Mouse (Mus musculus): Measurements from ENCODE around the gene Mpped2. TPM values are rescaled to one million over a fixed set of nuclear protein-coding genes. Genes with fewer than 3 reads are reported as not detected.

Gene Mpped2
- polyA plus RNA-seq, 1 experiment from 2014 or later = 44.4 TPM

DNA sequence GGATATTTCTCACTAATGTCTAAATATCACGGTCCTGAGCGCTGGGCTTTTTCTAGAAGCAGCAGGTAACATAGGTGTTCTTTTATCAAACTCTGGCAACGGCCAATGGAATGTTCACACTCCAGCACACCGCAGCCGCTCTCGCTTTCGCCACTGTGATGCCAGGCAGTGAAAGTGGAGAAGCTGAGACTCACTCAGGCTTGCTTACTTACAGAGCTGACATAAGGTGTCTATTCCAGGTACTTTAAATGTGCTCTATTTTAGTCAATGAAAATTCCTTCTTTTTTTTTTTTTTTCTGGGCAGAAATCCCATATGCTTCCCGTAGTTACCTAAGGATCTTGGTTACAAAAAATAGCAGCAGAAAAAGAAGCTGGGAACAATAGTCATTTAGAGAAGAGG, 18.8 kb upstream of the Mpped2 start:
- Histone ChIP-seq H3K4me2 (replicated peaks; ENCODE audit: low read depth, low read length) (no peak overlapping the region), H3K27ac (ENCODE audit: low read depth, low read length) (no peak overlapping the region), H3K36me3 (ENCODE audit: control insufficient read depth, insufficient read depth, low read length) (no peaks in the 10 kb centered on the region), H3K9ac (ENCODE audit: low read depth, low read length) (no peak overlapping the region), H3K9me3 (ENCODE audit: control insufficient read depth, low read length) (no peaks in the 10 kb centered on the region), H3K4me3 (ENCODE audit: low read depth, low read length) (no peak overlapping the region), H3K4me1 (replicated peaks; ENCODE audit: control insufficient read depth, insufficient read depth, low read length) (no peaks in the 10 kb centered on the region), H3K27me3 (ENCODE audit: control insufficient read depth, insufficient read depth, low read length) (no peaks in the 10 kb centered on the region)
- no peak for DNase-seq (ENCODE audit: low spot score)
- 88% methylated on average over 8 of the region's 8 CpGs for WGBS
- ATAC-seq (ENCODE audit: low FRiP score) = no peak

DNA sequence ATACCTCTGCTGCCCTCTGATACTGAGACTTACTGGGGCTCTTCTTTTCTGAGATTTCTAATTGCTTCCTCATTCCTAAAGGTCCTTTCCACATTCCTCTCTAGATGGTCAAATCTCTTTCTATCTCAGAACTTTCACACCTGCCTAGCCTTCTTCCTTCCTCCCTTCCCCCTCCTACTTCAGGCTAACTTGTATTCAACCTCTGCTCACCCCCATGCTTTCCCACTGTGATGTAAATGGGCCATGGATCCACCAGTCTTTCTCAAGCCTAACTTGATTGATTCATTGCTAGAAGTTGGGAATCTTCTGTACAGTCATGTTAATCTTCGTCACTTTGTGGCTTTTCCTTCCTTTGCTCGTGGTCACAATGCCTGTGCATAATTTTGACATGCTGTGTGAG, 15.6 kb upstream of the Mpped2 start:
- Histone ChIP-seq H3K27ac (ENCODE audit: low read depth, low read length) (no peak overlapping the region), H3K4me1 (replicated peaks; ENCODE audit: control insufficient read depth, insufficient read depth, low read length) (no peaks in the 10 kb centered on the region), H3K4me2 (replicated peaks; ENCODE audit: low read depth, low read length) (no peak overlapping the region), H3K4me3 (ENCODE audit: low read depth, low read length) (no peak overlapping the region), H3K36me3 (ENCODE audit: control insufficient read depth, insufficient read depth, low read length) (no peaks in the 10 kb centered on the region), H3K9me3 (ENCODE audit: control insufficient read depth, low read length) (no peaks in the 10 kb centered on the region), H3K9ac (ENCODE audit: low read depth, low read length) (no peak overlapping the region), H3K27me3 (ENCODE audit: control insufficient read depth, insufficient read depth, low read length) (no peaks in the 10 kb centered on the region)
- WGBS = 54% methylated on average over 2 of the region's 2 CpGs
- DNase-seq (ENCODE audit: low spot score) = no peak
- ATAC-seq (ENCODE audit: low FRiP score) = no peak

DNA sequence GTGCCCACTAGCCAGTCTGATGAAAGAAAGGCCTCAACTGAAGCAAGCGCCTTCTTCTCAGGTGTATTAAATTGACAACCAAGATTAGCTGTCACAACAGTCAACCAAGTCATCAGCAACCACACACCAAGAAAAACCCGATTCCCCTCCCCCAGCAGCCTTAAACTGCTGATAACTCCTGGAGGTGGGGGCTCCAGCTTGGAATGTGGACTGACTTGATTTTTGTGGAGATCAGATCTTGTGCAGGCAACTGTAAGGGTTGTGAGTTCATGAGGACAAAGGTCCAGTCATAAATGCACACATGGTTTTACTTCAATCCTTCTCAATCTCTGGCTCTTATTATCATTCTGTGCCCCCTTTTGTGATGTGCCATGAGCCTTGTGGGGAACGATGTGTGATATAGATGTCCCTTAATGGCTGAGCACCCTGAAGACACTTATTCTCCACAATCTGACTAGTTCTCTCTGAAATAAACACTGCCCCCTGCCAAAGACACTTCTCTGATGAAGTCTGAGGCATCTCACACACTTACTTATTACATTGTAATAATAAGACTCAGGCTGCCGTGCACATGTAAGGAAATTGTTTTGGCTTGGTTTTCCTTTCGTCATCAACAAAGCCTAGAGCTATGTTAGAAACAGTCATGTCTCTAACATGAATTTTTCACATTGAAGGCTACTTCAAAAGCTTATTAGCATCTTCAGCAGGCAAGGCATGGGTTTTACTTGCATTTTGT, 13.2 kb upstream of the Mpped2 start:
- no peak overlapping the region for H3K27ac ChIP-seq (ENCODE audit: low read depth, low read length)
- H3K4me3 ChIP-seq (ENCODE audit: low read depth, low read length) = no peak overlapping the region
- DNase-seq (ENCODE audit: low spot score) = no peak
- H3K9me3 ChIP-seq (ENCODE audit: control insufficient read depth, low read length) = no peaks in the 10 kb centered on the region
- H3K9ac ChIP-seq (ENCODE audit: low read depth, low read length) = no peak overlapping the region
- 79% methylated on average over 5 of the region's 5 CpGs for WGBS
- no peaks in the 10 kb centered on the region for H3K36me3 ChIP-seq (ENCODE audit: control insufficient read depth, insufficient read depth, low read length)
- H3K27me3 ChIP-seq (ENCODE audit: control insufficient read depth, insufficient read depth, low read length) = no peaks in the 10 kb centered on the region
- no peak overlapping the region for H3K4me2 ChIP-seq (replicated peaks; ENCODE audit: low read depth, low read length)
- H3K4me1 ChIP-seq (replicated peaks; ENCODE audit: control insufficient read depth, insufficient read depth, low read length) = no peaks in the 10 kb centered on the region
- no peak for ATAC-seq (ENCODE audit: low FRiP score)

DNA sequence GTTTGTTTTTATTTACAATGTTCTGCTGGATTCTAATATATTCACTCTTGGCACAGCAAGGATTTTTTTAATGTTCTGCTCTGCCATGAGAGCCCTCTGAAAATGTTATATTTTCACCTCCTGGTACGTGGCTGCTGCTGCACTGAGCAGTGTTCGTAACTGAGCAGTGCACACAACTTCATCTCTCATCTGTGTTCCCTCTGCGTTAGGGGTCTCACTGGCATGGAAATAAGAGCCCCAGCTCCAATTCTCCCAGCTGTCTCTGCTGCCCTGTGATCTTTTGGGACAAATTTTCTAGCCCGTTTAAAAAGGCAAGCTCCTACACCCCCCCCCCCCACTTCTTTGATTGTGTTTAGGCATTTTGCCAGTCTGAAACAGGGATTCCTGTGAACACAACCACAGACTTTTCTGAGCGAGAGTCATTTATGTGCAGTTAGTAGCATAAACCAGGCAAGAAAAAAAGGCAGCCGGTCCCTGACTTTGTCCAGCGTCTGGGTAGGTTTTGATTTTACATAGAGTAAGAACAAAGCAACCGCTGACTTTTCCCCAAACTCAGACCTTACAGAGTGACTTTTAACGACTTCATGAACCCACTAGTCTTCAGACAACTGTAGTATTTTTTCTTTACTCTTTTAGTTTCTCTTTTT, 9.8 kb upstream of the Mpped2 start:
- no peak overlapping the region for H3K27ac ChIP-seq (ENCODE audit: low read depth, low read length)
- ATAC-seq (ENCODE audit: low FRiP score) (no peak), DNase-seq (ENCODE audit: low spot score) (no peak)
- no peak overlapping the region for H3K4me2 ChIP-seq (replicated peaks; ENCODE audit: low read depth, low read length)
- no peaks in the 10 kb centered on the region for H3K9me3 ChIP-seq (ENCODE audit: control insufficient read depth, low read length)
- H3K27me3 ChIP-seq (ENCODE audit: control insufficient read depth, insufficient read depth, low read length) = no peaks in the 10 kb centered on the region
- no peaks in the 10 kb centered on the region for H3K4me1 ChIP-seq (replicated peaks; ENCODE audit: control insufficient read depth, insufficient read depth, low read length)
- WGBS = 41% methylated on average over 9 of the region's 9 CpGs
- no peak overlapping the region for H3K9ac ChIP-seq (ENCODE audit: low read depth, low read length)
- H3K36me3 ChIP-seq (ENCODE audit: control insufficient read depth, insufficient read depth, low read length) = no peaks in the 10 kb centered on the region
- H3K4me3 ChIP-seq (ENCODE audit: low read depth, low read length) = no peak overlapping the region

DNA sequence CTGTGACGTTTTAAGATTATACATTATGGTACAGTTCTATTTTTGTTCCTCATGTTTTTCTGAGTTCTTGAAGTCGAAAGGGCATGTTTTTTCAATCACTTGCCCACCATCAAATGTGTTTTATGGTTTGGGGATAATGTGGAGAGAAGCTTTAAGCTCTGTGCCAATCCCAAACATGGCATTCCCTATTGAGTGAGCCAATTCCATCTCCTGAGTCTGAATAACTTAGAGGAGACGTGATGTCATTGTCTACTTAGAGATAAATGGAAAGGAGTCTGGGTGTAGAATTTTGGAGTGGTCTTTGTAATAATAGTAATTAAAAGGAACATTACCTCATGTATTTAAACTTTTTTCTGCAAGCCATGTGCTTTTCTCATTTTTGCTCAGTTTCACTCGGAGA, 9.2 kb upstream of the Mpped2 start:
- no peak for ATAC-seq (ENCODE audit: low FRiP score)
- DNase-seq (ENCODE audit: low spot score) = no peak

DNA sequence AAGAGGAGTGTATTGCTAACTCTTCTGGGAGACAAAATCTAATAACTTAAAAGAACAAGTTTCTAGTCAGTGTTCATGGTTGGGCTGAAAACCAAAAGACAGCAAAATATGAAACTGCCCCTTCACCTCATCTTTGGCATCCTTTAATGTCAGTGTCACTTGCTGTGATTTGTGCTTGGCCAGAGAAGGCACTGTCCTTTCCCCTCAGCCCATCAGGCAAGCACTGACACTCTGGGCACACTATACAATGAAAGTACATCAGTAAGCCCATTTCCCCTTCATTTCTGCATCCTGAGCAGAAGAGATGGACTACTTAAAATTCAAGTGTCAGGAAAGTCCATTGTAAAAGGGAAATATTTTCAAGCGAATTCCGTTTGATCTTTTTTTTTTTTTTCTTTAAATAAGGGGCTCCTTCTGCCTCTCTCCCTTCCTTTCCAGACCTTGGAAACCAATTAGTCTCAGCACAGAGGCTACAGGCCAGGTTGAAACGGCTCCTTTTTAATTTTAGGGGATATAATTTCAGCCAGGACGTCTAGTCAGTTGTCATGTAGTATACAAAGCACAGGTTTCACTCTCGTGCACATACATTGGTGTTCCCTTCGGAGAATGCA, 1.2 kb upstream of the Mpped2 start:
- Histone ChIP-seq H3K27ac (ENCODE audit: low read depth, low read length) (no peak overlapping the region), H3K4me2 (replicated peaks; ENCODE audit: low read depth, low read length) (no peak overlapping the region), H3K9me3 (ENCODE audit: control insufficient read depth, low read length) (no peaks in the 10 kb centered on the region), H3K4me3 (ENCODE audit: low read depth, low read length) (no peak overlapping the region), H3K27me3 (ENCODE audit: control insufficient read depth, insufficient read depth, low read length) (peaks cover 8% of the 10 kb centered on the region), H3K4me1 (replicated peaks; ENCODE audit: control insufficient read depth, insufficient read depth, low read length) (peaks cover 3% of the 10 kb centered on the region; the same call in 1 of the 2 replicates), H3K9ac (ENCODE audit: low read depth, low read length) (no peak overlapping the region), H3K36me3 (ENCODE audit: control insufficient read depth, insufficient read depth, low read length) (no peaks in the 10 kb centered on the region)
- DNase-seq (ENCODE audit: low spot score) (no peak), ATAC-seq (ENCODE audit: low FRiP score) (no peak)
- 5% methylated on average over 6 of the region's 6 CpGs for WGBS

More for the DNA sequence above, 9.2 kb upstream of the Mpped2 start:
- H3K4me2 ChIP-seq (replicated peaks; ENCODE audit: low read depth, low read length) = no peak overlapping the region
- H3K9ac ChIP-seq (ENCODE audit: low read depth, low read length) = no peak overlapping the region
- WGBS = 67% methylated on average over 4 of the region's 4 CpGs
- no peak overlapping the region for H3K27ac ChIP-seq (ENCODE audit: low read depth, low read length)
- H3K4me3 ChIP-seq (ENCODE audit: low read depth, low read length) = no peak overlapping the region
- H3K4me1 ChIP-seq (replicated peaks; ENCODE audit: control insufficient read depth, insufficient read depth, low read length) = no peaks in the 10 kb centered on the region
- H3K27me3 ChIP-seq (ENCODE audit: control insufficient read depth, insufficient read depth, low read length) = no peaks in the 10 kb centered on the region
- no peaks in the 10 kb centered on the region for H3K9me3 ChIP-seq (ENCODE audit: control insufficient read depth, low read length)
- no peaks in the 10 kb centered on the region for H3K36me3 ChIP-seq (ENCODE audit: control insufficient read depth, insufficient read depth, low read length)

DNA sequence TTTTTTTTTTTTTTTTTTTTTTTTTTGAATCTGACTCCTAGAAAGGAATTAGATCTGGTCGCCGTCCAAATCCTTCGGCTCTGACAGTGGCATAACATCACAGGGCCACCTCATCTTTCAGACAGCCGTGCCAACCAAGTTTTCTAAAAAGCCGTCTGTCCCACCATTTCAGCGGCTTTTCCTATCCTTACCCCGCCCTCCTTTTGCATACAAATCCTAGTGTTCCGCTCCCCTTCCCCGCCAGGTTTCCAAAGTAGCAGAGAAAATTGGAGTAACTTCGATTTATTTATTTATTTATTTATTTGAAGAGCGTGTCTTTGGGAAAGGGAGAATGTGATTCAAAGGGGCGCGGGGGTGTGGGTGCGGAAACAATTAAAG, 675 bp upstream of the Mpped2 start:
- under 1% methylated on average over 14 of the region's 14 CpGs for WGBS
- Histone ChIP-seq H3K9ac (ENCODE audit: low read depth, low read length) (no peak overlapping the region), H3K36me3 (ENCODE audit: control insufficient read depth, insufficient read depth, low read length) (no peaks in the 10 kb centered on the region), H3K4me2 (replicated peaks; ENCODE audit: low read depth, low read length) (peak overlapping the region; percentile 94), H3K27me3 (ENCODE audit: control insufficient read depth, insufficient read depth, low read length) (peaks cover 8% of the 10 kb centered on the region), H3K4me3 (ENCODE audit: low read depth, low read length) (peak overlapping the region; percentile 78; the same call in 1 of the 2 replicates), H3K9me3 (ENCODE audit: control insufficient read depth, low read length) (no peaks in the 10 kb centered on the region), H3K27ac (ENCODE audit: low read depth, low read length) (no peak overlapping the region), H3K4me1 (replicated peaks; ENCODE audit: control insufficient read depth, insufficient read depth, low read length) (peaks cover 3% of the 10 kb centered on the region; the same call in 1 of the 2 replicates)
- DNase-seq (ENCODE audit: low spot score) (no peak), ATAC-seq (ENCODE audit: low FRiP score) (no peak)

- Histone ChIP-seq H3K4me1 (replicated peaks; ENCODE audit: control insufficient read depth, insufficient read depth, low read length) (peaks cover 3% of the 10 kb centered on the region; the same call in 1 of the 2 replicates), H3K36me3 (ENCODE audit: control insufficient read depth, insufficient read depth, low read length) (no peaks in the 10 kb centered on the region), H3K4me3 (ENCODE audit: low read depth, low read length) (peak overlapping the region; percentile 78), H3K4me2 (replicated peaks; ENCODE audit: low read depth, low read length) (peak overlapping the region; percentile 94), H3K27me3 (ENCODE audit: control insufficient read depth, insufficient read depth, low read length) (peaks cover 8% of the 10 kb centered on the region), H3K9ac (ENCODE audit: low read depth, low read length) (peak overlapping the region; percentile 93), H3K9me3 (ENCODE audit: control insufficient read depth, low read length) (no peaks in the 10 kb centered on the region), H3K27ac (ENCODE audit: low read depth, low read length) (peak overlapping the region; percentile 96)
- ATAC-seq (ENCODE audit: low FRiP score) = peak; percentile 87
- 0% methylated on average over 69 of the region's 91 CpGs for WGBS
- DNase-seq (ENCODE audit: low spot score) = peak; percentile 77
Observed at GRCm38 (mm10) chr2:106693702-106694566, 865 bp downstream of the Mpped2 start.
